Mouse (Mus musculus): ENCODE data around the gene 2610001J05Rik.
"Not testable (repeated sequence)": the region's sequence is repeated elsewhere in the genome, so short reads cannot be mapped to it uniquely, and the experiment has no call there.

- TF ChIP-seq POLR2A (IDR thresholded peaks at IDR 0.05; ENCODE audit: borderline replicate concordance, extremely low read depth, low read depth, low read length); CTCF (IDR thresholded peaks at IDR 0.05; ENCODE audit: insufficient read depth, low read length): not testable (repeated sequence)
Measured at GRCm38 (mm10) chr6:13846031-13846430, 25.3 kb downstream of the 2610001J05Rik start.
